Mouse (Mus musculus) cerebral cortex, adult 2 months (tissue): ENCODE data around the gene Ttc17.

Source experiments
- WGBS: fragments of 180-500 bp; shearing (Covaris S2); methylation state at CpG from one replicate; pipeline ENCODE4 v1.1.7; 2018; 5-methylcytosine and 5-hydroxymethylcytosine counted together

Gene Ttc17

DNA sequence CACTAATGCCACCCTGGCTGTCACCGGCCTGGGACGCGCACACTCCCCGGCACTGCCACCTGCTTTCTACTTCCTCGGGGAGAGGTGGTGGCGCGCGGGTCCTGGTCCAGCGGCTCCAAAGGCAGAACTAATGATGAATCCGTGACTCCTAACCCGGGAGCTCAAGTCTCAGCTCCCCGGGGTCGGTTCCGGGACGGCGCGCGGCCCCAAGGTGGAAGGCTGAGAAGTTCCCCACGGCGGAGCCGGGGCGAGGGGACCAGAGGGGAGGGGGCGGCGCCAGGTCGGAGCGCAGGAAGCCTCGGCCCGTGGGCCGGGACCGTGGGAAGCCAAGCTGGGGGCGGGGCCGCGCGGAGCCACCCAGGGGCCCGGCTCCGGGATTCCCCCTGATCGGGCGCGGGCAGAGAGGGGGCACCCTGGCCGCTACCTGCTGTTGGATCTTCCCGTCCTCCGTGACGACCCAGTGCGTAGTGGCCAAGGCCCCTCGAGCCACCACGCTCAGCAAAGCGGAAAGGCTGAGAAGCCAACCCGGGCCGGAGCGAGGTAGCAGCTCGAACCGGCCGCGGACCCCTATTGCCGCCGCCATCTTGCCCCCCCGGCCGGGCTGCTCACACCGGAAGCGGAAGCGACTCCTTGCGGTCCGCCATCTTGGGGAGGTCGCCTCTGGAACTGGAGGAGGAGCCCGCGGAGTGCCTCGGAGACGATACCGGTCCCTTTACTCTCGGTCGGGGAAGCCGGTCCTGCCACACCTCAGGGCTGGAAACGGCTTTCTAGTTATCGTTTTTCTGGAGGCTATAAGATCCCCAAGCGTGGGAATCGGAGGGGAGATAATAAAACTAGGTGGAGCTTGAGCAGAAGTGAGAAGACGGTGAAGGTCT is at the start of gene Ttc17:
Gene Ttc17 (minus strand): TSS at position 607 of the 875 bp plus-strand sequence.
- under 1% methylated on average over 75 of the region's 77 CpGs for WGBS

DNA sequence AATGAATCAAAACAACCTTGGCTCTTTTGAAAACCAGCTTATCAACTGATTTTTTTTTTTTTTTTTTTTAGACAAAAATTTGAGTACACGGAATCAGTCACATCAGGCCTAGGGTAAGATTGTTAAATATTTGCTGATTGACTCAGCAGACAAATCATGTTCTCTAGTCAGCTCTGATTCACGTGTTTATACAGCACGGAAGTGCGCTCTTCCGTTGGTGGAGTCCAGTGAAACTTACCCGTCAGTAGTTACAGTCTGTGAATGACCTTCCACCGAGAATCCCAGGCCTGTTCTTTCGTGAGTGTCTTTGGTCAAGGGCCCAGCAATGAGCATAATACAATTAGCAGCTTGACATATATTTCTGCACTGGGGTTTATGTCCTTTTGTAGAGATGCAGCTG is 43.2 kb upstream of the Ttc17 start:
- WGBS, result 92% methylated on average over 8 of the region's 8 CpGs

DNA sequence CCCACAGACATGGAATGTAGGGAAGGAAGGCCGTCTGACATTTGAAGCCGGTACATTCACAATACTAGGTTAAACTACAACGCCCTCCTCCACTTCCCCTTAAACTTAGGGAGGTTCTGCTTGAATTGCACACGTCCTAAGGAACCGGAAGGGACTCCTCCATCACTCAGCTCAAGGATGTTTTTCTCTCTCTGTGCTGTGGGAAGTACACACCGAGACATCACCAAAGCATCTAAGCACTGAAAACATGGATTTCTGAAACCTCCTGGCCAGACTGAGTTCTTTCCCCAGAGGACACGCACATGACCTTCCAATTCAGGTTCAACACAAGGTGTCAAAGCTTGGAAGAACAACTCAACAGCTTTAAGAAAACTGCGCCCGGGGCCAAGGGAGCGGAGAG is 30.5 kb upstream of the Ttc17 start:
- WGBS, result under 1% methylated on average over 10 of the region's 10 CpGs

DNA sequence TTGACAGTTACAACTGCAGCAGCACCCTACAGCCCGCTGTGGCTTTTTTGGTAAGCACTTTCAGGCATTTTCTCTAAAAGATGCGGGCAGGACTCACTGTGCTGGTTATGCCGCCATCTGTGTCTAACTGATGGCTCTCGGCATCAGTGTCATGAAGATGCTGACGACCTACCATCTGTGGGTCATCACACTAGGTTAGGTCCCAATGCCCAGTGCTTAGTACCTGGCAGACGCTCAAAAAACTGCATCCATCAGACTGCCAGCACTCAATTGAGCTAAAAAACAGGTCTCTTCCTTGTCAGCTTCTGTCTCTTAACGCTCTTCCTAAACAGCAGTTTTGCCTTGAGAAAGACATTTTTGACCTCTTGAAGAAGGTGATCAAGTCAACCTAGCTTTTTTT is 29.0 kb upstream of the Ttc17 start:
- 69% methylated on average over 7 of the region's 7 CpGs for WGBS

DNA sequence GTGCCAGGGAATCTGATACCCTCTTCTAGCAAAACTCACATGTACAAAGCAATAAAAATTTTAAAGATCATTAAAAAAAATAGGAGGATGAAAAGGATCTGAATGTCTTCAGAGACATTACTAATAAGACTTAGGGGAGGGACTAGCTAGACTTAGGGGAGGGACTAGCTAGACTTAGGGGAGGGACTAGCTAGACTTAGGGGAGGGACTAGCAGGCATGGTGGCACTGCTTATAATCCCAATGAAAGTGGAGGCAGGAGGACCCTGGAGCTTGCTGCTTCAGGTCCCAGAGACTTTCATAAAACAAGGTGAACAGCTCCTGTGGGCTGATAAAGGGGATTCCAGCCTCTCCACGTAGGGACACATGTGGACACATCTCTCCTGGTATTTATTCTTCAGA is 28.3 kb upstream of the Ttc17 start:
- WGBS, result 54% methylated on average over 1 of the region's 1 CpGs

DNA sequence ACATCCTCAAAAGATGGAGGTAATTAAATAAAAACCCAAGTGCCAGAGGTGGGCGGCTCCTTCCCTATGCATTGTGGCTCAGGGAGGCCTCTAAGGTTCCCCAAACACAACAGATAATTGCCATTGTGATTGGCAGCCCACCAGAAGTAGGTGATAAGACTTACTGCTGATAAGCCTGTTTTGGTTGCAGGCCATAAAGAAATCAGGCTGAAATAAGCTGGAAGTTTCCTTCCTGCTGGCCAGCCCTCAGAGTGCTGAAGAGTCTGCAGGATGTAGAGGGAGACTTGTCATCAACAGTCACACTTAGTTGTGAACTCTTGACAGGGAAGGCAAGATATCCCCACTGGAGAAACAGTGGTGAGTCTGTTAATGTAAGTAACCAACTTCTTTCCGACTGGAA is 25.7 kb upstream of the Ttc17 start:
- WGBS, result 69% methylated on average over 2 of the region's 2 CpGs

DNA sequence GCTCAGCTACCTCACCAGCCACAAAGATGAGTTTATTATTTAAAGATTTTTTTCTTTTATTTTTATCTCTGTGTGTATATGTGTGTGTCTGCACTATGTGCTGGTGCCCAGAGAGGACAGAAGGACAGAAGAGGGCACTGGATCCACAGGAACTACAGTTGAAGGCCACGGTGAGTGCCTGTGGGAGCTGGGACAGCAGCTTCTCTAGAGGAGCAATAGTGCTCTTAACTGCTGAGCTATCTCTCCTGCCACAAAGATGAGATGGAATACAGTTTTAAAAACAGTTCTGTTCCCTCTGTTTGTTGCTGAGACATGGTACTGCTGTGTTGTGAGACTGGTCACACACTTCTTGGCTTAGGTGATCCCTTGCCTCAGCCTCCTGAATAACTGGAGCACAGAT is 22.0 kb upstream of the Ttc17 start:
- 97% methylated on average over 1 of the region's 1 CpGs for WGBS

DNA sequence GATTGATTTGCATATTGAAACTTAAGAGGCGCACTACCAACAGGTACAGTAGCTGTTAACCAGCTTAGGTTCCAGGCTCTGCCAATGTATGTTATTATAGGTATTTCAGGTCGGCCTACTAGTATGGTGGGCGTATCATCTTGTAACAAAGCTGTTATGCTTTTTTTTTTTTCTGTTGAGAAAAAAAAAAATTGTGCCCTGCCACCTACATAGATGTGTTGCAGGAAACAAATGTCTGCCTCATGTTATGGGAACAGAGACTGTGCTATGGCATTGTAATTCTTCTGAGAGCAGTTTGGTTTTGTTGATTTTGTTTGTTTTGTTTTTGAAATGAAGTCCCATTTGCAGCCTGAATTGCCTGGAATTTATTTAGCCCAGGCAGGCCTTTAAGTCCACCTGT is 952 bp upstream of the Ttc17 start:
- WGBS, result 22% methylated on average over 3 of the region's 3 CpGs

DNA sequence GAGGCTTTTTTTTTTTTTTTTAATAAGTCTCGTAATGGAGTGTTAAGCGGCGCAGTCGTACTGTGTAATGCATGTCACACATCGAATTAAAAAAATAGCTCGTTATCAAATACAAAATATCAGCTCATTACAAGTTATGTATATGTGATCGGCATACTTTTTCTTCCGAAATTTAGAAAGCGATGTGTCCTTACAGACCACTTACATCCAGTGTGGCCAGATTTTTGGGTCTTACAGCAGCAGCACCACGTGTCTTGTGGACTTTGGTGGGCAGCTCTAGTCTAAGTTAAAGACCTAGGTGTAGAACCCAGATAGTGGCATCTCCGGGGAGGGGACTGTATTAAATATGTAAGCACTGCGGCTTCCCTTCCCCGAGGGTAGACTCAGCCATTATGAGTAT is 532 bp upstream of the Ttc17 start:
- WGBS, result 1% methylated on average over 13 of the region's 13 CpGs

DNA sequence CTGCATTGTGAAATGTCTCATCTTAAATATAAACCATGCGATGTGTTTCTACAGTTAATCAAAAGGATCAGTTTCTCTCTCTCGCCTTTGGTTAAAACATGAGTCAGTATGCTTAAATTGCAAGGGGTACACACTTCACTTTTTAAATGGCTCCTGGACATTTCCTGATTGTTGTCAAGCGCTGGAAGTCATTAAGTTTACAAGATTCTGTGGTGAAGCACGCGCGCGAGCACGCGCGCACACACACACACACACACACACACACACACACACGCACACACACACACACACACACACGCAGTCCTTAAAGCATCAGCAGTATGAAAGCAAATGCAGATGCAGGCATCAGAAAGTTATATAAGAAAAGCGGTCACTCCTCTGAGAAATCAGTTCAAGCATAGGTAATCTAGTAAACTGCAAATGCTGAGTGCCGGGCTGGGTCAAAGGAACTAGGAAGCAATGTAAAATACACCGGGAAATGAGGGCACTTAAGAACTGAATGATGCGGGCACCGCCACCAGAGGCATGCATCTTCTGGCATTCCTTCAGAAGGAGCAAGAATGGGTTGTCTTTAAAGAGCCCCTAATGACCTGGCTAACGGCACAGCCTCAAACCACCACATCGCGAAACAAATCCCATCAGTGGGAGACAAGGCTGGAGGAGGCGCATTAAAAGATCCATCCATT is 949 bp downstream of the Ttc17 start:
- WGBS, result 3% methylated on average over 21 of the region's 21 CpGs

DNA sequence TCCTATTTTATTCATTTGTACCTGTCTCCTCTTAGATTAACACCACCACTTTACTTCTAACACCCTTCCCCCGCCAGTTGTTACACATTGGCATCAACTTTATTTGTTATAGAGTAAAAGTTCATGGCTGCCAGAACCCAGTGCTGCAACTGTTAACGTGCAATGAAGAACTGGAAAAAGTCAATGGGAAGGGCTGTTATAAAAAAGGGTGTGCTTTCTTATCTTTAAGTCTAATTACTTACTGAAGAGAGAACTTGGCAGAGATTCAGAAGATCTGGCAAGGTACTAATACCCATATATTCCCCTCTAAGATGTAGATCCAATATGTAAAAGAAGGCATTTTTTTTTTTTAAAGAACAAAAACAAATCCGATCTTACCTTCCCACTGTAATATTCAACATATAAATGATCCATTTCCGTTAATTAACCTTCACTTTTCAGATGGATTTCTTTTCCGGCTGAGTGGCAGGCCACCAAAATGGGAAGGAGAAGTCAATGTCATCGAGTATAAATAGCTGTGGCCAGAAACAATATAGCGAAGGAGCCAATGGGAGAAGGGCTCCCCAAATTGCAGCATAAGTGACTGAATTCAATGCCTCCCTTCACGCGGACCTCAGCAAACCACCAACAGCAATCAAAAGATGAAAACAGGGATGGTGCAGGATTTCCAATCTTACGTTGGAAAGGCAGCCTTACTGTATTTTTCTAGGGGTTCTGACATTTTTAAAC is 1.8 kb downstream of the Ttc17 start:
- 44% methylated on average over 10 of the region's 10 CpGs for WGBS

DNA sequence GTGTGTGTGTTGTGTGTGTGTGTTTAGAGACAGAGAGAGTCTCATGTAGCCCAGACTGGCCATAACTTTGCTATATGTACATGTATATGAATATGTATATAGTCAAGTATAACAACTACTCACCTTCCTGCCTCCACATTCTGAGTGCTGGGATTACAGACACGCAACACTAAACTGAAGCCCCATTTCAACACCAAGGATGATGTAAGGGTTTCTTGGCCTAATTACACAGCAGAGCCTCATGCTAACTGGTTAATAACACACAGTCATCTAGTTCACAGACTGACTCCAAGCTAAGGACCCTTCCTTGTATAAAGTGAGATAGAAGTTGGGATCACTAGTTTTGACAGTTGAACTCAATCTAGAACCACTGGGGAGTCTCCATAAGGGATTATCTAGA is 3.9 kb downstream of the Ttc17 start:
- 100% methylated on average over 1 of the region's 1 CpGs for WGBS

DNA sequence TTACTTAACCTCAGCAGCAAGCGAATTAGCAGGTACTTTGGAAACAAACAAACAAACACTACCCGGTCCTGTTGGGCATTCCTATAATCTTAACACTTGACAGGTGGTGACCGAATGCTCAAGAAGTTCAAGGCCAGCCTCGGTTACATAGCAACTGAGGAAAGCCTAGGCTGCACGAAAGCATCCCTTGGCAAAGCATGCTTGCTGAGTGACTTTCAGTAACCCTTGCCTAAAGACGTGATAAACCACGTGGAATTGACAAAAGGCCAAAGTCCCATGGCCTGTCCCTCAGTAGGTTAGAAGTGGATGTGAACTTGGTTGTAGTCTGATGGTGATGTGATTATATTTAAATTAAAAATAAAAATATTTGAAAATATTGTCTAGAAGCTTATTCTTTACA is 4.4 kb downstream of the Ttc17 start:
- WGBS, result 84% methylated on average over 7 of the region's 7 CpGs

DNA sequence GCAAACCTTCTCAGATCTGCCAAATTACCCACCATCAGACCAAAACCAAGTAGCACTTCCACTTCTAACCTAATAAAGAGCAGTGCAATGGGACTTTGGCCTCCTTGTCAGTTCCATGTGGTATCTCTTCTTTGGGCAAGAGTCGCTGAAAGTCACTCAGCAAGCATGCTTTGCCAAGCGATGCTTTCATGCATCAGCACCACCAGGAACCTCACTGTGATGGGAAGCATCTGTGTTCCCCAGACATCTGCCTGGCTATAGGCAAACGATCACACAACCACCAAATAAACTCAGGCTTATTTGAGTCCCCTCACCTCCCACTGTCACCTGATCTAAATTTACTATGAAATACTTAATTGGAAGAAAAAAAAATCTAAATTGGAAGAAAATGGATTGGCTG is 5.5 kb downstream of the Ttc17 start:
- WGBS, result 78% methylated on average over 3 of the region's 3 CpGs

DNA sequence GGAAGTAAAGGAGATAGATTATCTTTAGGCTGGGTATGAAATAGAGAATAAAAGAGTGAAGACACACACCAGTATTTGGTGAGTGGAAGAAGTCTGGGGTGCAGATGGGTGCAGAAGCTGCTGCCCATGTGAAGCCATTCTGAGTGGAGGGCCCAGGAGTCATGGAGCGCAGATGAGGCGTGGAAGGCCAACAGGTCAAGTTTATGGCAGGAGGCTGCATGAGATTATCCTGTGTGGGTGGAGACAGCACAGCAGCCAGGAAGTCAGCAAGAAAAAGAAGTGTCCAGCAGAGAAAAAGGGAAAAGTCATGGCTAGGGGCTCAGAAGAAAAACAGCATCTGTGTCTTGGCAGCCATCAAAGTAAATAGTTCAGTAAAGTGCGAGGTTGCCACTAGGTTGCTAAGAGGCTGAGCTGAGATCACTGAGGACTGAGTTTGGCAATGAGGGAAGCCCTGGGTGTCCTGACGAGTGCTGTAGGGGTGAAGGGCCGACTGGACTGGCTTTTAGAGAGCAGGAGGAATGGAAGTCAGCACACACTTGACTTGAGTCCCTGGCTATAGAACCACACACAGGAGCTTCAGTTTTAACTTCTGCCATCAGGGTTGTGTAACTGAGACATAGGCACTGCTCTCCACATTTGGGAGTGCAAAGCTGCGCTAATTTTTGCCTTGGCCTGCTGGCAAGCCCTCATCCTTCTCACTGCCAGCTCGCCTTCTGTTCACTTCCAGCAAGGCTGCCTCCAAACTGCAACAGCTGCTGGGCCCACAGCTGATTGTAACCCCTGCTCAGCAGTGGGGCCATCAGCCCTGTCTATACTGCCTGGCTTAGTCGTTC is 8.1 kb downstream of the Ttc17 start:
- WGBS, result 39% methylated on average over 8 of the region's 8 CpGs

DNA sequence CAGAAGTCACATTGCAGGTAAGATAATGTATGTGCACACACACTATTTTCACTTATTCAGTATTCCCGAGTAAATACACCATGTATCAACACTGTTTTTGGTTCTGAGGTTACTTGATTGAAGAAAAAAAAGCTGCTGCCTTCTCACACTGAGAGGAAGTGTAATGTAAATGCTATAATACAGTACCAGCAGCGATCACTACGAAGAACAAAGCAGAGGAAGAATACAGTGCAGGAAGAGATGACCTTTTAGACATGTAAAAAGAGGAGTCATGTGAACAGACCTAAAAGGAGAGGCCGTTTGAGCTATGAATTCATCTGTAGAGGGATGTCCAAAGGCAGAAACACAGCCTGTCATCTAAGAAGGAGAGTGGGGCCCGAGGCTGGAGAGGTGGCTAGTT is 9.0 kb downstream of the Ttc17 start:
- 70% methylated on average over 5 of the region's 5 CpGs for WGBS

DNA sequence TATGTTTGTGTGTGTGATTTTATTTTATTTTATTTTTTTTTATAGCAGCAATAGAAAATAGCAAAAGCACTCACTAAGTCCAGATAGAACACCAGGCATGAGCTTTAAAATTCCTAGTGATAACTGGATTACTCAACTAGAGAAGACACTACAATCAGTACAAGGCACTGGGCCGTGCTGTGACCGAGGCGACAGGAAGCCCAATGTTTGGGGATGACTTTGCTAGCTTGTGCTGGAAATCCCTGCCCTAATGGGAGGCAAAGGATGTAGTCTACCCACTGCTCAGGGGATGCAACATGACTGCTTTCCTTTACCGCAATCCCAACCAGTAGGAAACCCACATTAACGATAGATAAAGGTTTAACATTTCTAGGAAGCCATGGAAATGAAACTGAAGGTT is 10.2 kb downstream of the Ttc17 start:
- WGBS, result 78% methylated on average over 5 of the region's 5 CpGs

DNA sequence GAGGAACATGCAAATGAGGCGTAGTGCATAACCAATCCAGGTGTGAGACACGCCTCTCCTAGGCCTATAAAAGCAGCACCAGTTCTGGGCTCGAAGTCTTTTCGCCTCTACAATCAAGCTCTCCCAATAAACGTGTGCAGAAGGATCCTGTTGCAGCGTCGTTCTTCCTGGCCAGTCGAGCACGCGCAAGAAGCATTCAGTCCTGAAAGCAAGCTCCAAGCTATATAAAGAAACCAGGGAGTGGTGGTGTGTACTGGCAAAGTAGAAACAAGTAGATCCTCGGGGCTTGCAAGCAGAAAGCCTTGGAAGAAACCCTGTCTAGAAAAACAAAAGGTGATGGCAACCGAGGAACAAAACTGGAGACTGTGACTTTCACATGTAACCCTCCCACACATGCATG is 15.4 kb downstream of the Ttc17 start:
- 65% methylated on average over 12 of the region's 12 CpGs for WGBS

DNA sequence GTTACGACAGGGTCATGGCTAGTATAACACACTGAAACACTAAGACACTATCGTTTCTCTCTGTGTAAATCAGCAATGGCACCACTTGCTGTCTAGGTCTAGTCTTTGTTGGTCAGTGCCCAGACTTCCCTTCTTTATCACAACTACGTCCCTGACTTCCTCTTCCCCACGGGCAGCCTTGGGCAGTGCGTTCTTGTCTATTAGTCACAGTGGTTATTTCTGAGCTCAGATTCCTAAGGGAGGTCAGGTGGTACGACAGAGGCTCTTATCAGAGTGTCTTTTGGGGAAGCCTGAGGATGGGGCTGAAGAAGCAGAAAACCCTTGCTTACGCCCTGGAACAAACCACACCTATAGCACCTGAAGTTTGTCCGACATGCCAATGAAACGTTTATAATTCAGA is 17.5 kb downstream of the Ttc17 start:
- 76% methylated on average over 9 of the region's 9 CpGs for WGBS

DNA sequence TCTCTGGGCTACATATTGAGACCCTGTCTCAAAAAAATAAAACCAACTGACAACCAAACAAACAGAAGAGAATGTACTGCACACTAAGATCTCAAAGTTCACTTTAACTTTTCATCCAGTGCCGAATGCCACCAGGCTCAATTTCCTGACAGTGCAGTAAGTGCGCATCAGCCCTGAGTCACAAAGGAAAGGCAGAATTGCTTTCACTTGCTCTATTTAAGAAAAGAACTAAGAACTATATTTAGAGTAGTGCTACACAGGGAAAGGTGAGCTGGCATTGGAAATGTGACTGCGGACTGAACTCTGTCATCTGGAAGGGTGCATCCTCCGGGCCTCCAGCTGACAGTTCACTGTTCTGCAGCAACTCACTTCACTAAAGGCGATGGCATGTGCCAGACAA is 18.6 kb downstream of the Ttc17 start:
- WGBS, result 68% methylated on average over 5 of the region's 5 CpGs

DNA sequence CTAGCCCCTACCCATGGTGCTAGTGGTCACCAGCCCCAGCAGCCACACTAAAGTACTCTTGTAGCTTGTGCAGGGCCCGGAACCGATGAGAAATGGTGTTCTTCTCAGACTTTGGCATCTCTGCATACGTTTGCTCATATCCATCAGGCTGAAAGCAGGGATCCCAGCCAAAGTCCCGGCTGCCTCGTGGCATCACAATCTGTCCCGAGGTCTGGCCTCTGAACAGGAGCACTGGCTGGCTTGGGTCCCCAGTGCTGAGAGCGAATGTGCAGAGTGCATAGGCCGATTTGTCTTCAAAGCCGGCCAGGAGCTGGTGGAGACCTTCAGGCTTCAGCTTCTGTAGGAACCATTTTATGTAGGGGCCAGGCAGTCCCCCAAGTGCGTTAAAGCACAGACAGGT is 22.0 kb downstream of the Ttc17 start:
- WGBS, result 58% methylated on average over 10 of the region's 10 CpGs
